Mouse (Mus musculus): ENCODE data around the gene Rrp7a. TPM values are rescaled to one million over a fixed set of nuclear protein-coding genes. Genes with fewer than 3 reads are reported as not detected.

The Rrp7a gene
- polyA plus RNA-seq, 1 experiment from 2014 or later: 71.1 TPM

- under 1% methylated on average over 56 of the region's 56 CpGs for WGBS
- no peaks in the 10 kb centered on the region for H3K27me3 ChIP-seq (replicated peaks; ENCODE audit: control insufficient read depth, insufficient read depth, low read length)
- peak within 1 kb of the TSS; percentile 82 for H3K4me2 ChIP-seq
- H3K4me3 ChIP-seq (ENCODE audit: low read depth, low read length): peak within 1 kb of the TSS; percentile 71
- H3K9ac ChIP-seq (ENCODE audit: low read depth, low read length): peak within 1 kb of the TSS; percentile 81
- H3K27ac ChIP-seq (ENCODE audit: low read depth, low read length): peak within 1 kb of the TSS; percentile 73
- H3K4me1 ChIP-seq (replicated peaks; ENCODE audit: control insufficient read depth, insufficient read depth, low read length): peaks cover 8% of the 10 kb centered on the region
- peaks cover 6% of the 10 kb centered on the region; the same call in 1 of the 2 replicates for H3K36me3 ChIP-seq (ENCODE audit: control insufficient read depth, insufficient read depth, low read length)
- no peaks in the 10 kb centered on the region for H3K9me3 ChIP-seq (ENCODE audit: control insufficient read depth, low read length)
- ATAC-seq (replicated peaks; ENCODE audit: low FRiP score): peak; percentile 89
- peak; percentile 96 for DNase-seq (ENCODE audit: low spot score)
These were observed 26.8 kb upstream of the Rrp7a start, which contains the start of gene Poldip3 for GRCm38 (mm10) chr15:83149196-83150072. Gene Poldip3, minus strand, starts transcription at chr15:83149384.

DNA sequence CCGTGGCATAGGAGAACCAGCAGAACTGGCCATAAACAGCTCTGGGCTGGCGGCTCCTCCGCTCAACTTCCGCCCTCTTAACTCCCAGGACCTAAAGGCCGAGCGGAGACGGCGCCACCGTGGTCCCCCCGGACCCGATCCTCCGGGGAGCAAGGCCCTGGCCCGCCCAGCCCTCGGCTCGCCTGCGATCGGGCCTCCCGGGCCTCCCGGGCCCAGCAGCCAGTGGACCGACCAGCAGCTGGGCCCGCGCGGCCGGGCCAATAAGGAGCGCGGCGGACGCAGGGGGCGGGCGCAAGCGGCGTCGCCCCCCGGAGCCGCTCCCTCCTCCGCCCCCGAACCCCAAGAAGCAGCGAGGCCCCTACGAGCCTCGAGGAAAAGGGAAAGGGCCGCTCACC lies 26.2 kb upstream of the Rrp7a start:
- Histone ChIP-seq H3K4me3 (ENCODE audit: low read depth, low read length) (peak overlapping the region; percentile 71), H3K9me3 (ENCODE audit: control insufficient read depth, low read length) (no peaks in the 10 kb centered on the region), H3K27ac (ENCODE audit: low read depth, low read length) (peak overlapping the region; percentile 73), H3K36me3 (ENCODE audit: control insufficient read depth, insufficient read depth, low read length) (peaks cover 6% of the 10 kb centered on the region; the same call in 1 of the 2 replicates), H3K4me1 (replicated peaks; ENCODE audit: control insufficient read depth, insufficient read depth, low read length) (peaks cover 8% of the 10 kb centered on the region), H3K27me3 (replicated peaks; ENCODE audit: control insufficient read depth, insufficient read depth, low read length) (no peaks in the 10 kb centered on the region), H3K4me2 (peak overlapping the region; percentile 82), H3K9ac (ENCODE audit: low read depth, low read length) (peak overlapping the region; percentile 81)
- ATAC-seq (replicated peaks; ENCODE audit: low FRiP score) (peak; percentile 81), DNase-seq (ENCODE audit: low spot score) (peak; percentile 56)
- 1% methylated on average over 41 of the region's 41 CpGs for WGBS

- ATAC-seq (replicated peaks; ENCODE audit: low FRiP score) (no peak), DNase-seq (ENCODE audit: low spot score) (no peak)
- peak overlapping the region; percentile 71 for H3K4me3 ChIP-seq (ENCODE audit: low read depth, low read length)
- peak overlapping the region; percentile 73 for H3K27ac ChIP-seq (ENCODE audit: low read depth, low read length)
- WGBS: 4% methylated on average over 21 of the region's 21 CpGs
- peak overlapping the region; percentile 81 for H3K9ac ChIP-seq (ENCODE audit: low read depth, low read length)
- H3K4me1 ChIP-seq (replicated peaks; ENCODE audit: control insufficient read depth, insufficient read depth, low read length): peaks cover 10% of the 10 kb centered on the region
- no peaks in the 10 kb centered on the region for H3K27me3 ChIP-seq (replicated peaks; ENCODE audit: control insufficient read depth, insufficient read depth, low read length)
- H3K4me2 ChIP-seq: peak overlapping the region; percentile 82
- peaks cover 6% of the 10 kb centered on the region; the same call in 1 of the 2 replicates for H3K36me3 ChIP-seq (ENCODE audit: control insufficient read depth, insufficient read depth, low read length)
- H3K9me3 ChIP-seq (ENCODE audit: control insufficient read depth, low read length): no peaks in the 10 kb centered on the region
These were observed 25.8 kb upstream of the Rrp7a start for GRCm38 (mm10) chr15:83148395-83148794.

DNA sequence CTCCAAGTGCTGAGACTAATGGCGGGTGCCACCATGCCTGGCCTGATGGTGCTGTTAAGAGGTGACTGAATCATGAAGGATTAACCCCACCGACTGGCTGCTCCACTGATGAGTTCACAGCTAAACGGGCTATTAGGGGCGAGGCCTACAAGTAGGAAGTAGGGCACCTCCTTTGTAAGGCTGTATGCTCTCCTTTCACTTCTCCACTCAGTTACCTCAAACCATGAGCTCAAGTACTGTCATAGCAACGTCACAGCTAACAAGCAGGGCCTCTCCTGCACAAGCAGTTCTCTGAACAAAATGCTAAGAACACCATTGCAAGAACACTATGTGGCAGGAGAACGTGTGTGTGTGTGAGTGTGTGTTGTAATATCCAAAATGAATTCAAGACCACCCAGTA lies 22.9 kb upstream of the Rrp7a start:
- ATAC-seq (replicated peaks; ENCODE audit: low FRiP score): no peak
- H3K4me2 ChIP-seq: no peak overlapping the region
- no peak for DNase-seq (ENCODE audit: low spot score)
- no peak overlapping the region for H3K9ac ChIP-seq (ENCODE audit: low read depth, low read length)
- no peaks in the 10 kb centered on the region for H3K9me3 ChIP-seq (ENCODE audit: control insufficient read depth, low read length)
- no peaks in the 10 kb centered on the region for H3K27me3 ChIP-seq (replicated peaks; ENCODE audit: control insufficient read depth, insufficient read depth, low read length)
- WGBS: 87% methylated on average over 6 of the region's 6 CpGs
- H3K36me3 ChIP-seq (ENCODE audit: control insufficient read depth, insufficient read depth, low read length): peaks cover 8% of the 10 kb centered on the region
- H3K27ac ChIP-seq (ENCODE audit: low read depth, low read length): no peak overlapping the region
- H3K4me1 ChIP-seq (replicated peaks; ENCODE audit: control insufficient read depth, insufficient read depth, low read length): peaks cover 21% of the 10 kb centered on the region
- no peak overlapping the region for H3K4me3 ChIP-seq (ENCODE audit: low read depth, low read length)

DNA sequence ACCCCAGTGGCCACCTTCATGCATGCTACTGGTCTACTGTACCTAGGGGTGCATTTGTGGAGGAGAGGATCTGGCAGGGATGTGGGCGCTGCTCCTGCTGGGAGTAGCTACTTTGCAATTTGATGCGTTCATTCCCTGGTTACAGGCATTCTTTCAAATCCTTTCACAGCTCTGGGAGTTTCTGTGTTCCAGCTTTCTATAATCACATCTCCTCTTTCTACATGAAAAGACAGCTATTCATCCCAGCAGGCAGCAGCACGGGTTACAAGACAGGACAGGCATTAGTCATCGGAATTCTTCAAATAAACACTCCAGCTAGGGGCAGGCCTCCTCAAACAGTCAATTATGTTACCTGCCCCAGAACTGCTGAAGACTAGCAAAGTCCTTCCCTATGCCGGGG lies 20.3 kb upstream of the Rrp7a start:
- no peak overlapping the region for H3K4me2 ChIP-seq
- H3K4me3 ChIP-seq (ENCODE audit: low read depth, low read length): no peak overlapping the region
- H3K27me3 ChIP-seq (replicated peaks; ENCODE audit: control insufficient read depth, insufficient read depth, low read length): no peaks in the 10 kb centered on the region
- H3K27ac ChIP-seq (ENCODE audit: low read depth, low read length): no peak overlapping the region
- no peak overlapping the region for H3K9ac ChIP-seq (ENCODE audit: low read depth, low read length)
- H3K9me3 ChIP-seq (ENCODE audit: control insufficient read depth, low read length): no peaks in the 10 kb centered on the region
- 74% methylated on average over 5 of the region's 5 CpGs for WGBS
- no peak for ATAC-seq (replicated peaks; ENCODE audit: low FRiP score)
- peaks cover 13% of the 10 kb centered on the region for H3K36me3 ChIP-seq (ENCODE audit: control insufficient read depth, insufficient read depth, low read length)
- DNase-seq (ENCODE audit: low spot score): no peak
- H3K4me1 ChIP-seq (replicated peaks; ENCODE audit: control insufficient read depth, insufficient read depth, low read length): peaks cover 20% of the 10 kb centered on the region

GRCm38 (mm10) chr15:83135654-83136053 lies 13.1 kb upstream of the Rrp7a start:
- no peak for ATAC-seq (replicated peaks; ENCODE audit: low FRiP score)
- WGBS: 62% methylated on average over 2 of the region's 2 CpGs
- H3K36me3 ChIP-seq (ENCODE audit: control insufficient read depth, insufficient read depth, low read length): peaks cover 55% of the 10 kb centered on the region

GRCm38 (mm10) chr15:83134671-83135070 lies 12.1 kb upstream of the Rrp7a start:
- H3K27me3 ChIP-seq (replicated peaks; ENCODE audit: control insufficient read depth, insufficient read depth, low read length): no peaks in the 10 kb centered on the region
- ATAC-seq (replicated peaks; ENCODE audit: low FRiP score): no peak
- H3K9ac ChIP-seq (ENCODE audit: low read depth, low read length): no peak overlapping the region
- H3K27ac ChIP-seq (ENCODE audit: low read depth, low read length): no peak overlapping the region
- no peaks in the 10 kb centered on the region for H3K4me1 ChIP-seq (replicated peaks; ENCODE audit: control insufficient read depth, insufficient read depth, low read length)
- peaks cover 59% of the 10 kb centered on the region for H3K36me3 ChIP-seq (ENCODE audit: control insufficient read depth, insufficient read depth, low read length)
- no peaks in the 10 kb centered on the region for H3K9me3 ChIP-seq (ENCODE audit: control insufficient read depth, low read length)
- DNase-seq (ENCODE audit: low spot score): no peak
- no peak overlapping the region for H3K4me3 ChIP-seq (ENCODE audit: low read depth, low read length)
- 93% methylated on average over 6 of the region's 6 CpGs for WGBS
- no peak overlapping the region for H3K4me2 ChIP-seq

More at GRCm38 (mm10) chr15:83135654-83136053, 13.1 kb upstream of the Rrp7a start:
- H3K27ac ChIP-seq (ENCODE audit: low read depth, low read length): no peak overlapping the region
- no peaks in the 10 kb centered on the region for H3K4me1 ChIP-seq (replicated peaks; ENCODE audit: control insufficient read depth, insufficient read depth, low read length)
- no peaks in the 10 kb centered on the region for H3K27me3 ChIP-seq (replicated peaks; ENCODE audit: control insufficient read depth, insufficient read depth, low read length)
- H3K4me3 ChIP-seq (ENCODE audit: low read depth, low read length): no peak overlapping the region
- DNase-seq (ENCODE audit: low spot score): no peak
- no peaks in the 10 kb centered on the region for H3K9me3 ChIP-seq (ENCODE audit: control insufficient read depth, low read length)
- H3K4me2 ChIP-seq: no peak overlapping the region
- H3K9ac ChIP-seq (ENCODE audit: low read depth, low read length): no peak overlapping the region

DNA sequence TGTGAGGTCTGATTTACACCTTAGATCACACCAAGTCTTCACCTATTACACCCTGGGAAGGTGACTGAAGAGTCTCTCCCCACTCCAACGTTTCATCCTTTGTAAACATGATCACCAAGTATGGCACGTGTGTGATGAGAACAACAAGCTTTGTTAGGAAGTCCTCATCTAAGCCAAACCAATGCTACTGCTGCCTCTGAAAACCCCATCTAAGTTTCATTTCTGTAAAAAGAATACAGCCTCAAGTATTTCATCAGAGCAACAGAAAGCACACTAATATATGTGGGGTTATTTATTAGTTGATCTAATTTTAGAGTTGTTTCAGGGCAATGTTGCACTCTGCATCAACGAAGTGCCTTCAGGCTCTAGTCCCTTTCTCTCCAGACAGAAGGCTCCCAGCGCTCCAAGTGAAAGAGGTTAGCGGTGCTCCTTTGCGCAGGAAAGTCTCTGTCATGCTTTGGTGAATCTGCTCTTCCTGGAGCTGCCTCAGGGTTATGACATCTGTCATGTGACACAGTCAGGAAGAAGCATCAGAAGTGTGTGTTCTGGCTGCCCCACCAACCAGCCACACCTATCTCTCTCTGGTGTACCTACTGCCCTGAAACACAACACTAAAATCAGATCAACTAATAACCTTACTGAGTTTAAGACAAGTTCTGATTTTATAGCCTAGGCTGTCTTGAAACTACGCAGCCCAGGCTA lies 7.1 kb upstream of the Rrp7a start:
- no peak overlapping the region for H3K9ac ChIP-seq (ENCODE audit: low read depth, low read length)
- no peak overlapping the region for H3K27ac ChIP-seq (ENCODE audit: low read depth, low read length)
- DNase-seq (ENCODE audit: low spot score) (no peak), ATAC-seq (replicated peaks; ENCODE audit: low FRiP score) (no peak)
- no peaks in the 10 kb centered on the region for H3K9me3 ChIP-seq (ENCODE audit: control insufficient read depth, low read length)
- no peak overlapping the region for H3K4me3 ChIP-seq (ENCODE audit: low read depth, low read length)
- 89% methylated on average over 7 of the region's 7 CpGs for WGBS
- no peaks in the 10 kb centered on the region for H3K27me3 ChIP-seq (replicated peaks; ENCODE audit: control insufficient read depth, insufficient read depth, low read length)
- H3K36me3 ChIP-seq (ENCODE audit: control insufficient read depth, insufficient read depth, low read length): peaks cover 71% of the 10 kb centered on the region
- H3K4me2 ChIP-seq: no peak overlapping the region
- H3K4me1 ChIP-seq (replicated peaks; ENCODE audit: control insufficient read depth, insufficient read depth, low read length): no peaks in the 10 kb centered on the region

Data from liver, embryonic 11.5 days (tissue).